Mouse (Mus musculus) right cerebral cortex, postnatal 10 days (tissue): ENCODE results near the gene Stc2.

ENCODE experiments used
- DNase-seq, 2 experiments: peaks; one replicate each; pipeline ENCODE4 v3.0.0; 2021; ENCODE audit warnings: low spot score in 2 of 2

The Stc2 gene

GRCm38 (mm10) chr11:31366421-31366820 lies 3.5 kb downstream of the Stc2 start:
- DNase-seq: no peak

DNA sequence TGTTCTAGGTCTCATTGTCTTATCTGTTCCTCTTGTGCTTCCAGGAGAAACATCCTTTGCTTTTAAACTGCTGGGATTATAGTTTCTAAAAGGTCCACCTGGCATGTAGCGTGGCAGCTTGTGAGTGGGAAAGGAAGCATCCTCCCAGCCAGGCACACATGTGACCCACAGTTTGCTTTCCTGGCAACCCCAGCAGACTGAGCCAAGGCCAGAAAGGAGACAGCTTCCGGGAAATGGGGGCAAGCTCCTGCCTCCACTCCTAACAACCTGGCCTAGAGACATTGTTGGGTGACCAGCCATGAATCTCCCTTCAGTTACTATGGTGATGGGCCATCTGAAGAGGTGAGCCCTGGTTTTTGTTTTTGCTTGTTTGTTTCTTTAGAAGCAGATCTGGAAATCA lies 3.9 kb downstream of the Stc2 start:
- DNase-seq: no peak

- no peak for DNase-seq
Observed at GRCm38 (mm10) chr11:31365280-31365679, 4.6 kb downstream of the Stc2 start.

- DNase-seq: peak in 1 of 2 experiments; percentile 9
Observed at GRCm38 (mm10) chr11:31362856-31363255, 7.0 kb downstream of the Stc2 start.

- DNase-seq: peak in 1 of 2 experiments; percentile 24
Observed at GRCm38 (mm10) chr11:31362330-31362729, 7.5 kb downstream of the Stc2 start.

DNA sequence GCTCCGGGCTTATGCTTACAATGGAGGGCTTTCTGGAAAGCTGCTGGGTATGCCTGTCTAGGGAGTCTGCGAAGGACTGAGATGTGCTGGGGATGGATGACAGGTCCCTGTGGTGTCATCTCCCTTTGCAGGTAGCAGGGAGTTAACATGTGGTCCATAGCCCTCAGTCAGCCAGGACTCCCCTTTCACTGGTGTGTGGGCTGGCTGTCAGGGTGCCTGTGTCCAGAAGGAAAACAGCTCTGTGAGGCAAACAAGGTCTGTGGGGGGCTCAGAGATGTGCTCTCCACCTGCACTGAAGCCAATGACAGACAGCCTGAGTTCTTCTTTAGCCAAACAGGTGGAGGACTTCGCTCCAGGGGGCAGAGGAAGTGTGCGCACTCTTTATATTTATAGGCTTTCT lies 8.8 kb downstream of the Stc2 start:
- DNase-seq: peak in 1 of 2 experiments; percentile 6

GRCm38 (mm10) chr11:31359283-31359902 lies 10.5 kb downstream of the Stc2 start:
- DNase-seq: no peak

GRCm38 (mm10) chr11:31358453-31358852 lies 11.4 kb downstream of the Stc2 start:
- peak in 1 of 2 experiments; percentile 18 for DNase-seq

GRCm38 (mm10) chr11:31356866-31357265 lies 13.0 kb downstream of the Stc2 start:
- no peak for DNase-seq

- no peak for DNase-seq
Observed at GRCm38 (mm10) chr11:31355737-31356136, 14.1 kb downstream of the Stc2 start.

DNA sequence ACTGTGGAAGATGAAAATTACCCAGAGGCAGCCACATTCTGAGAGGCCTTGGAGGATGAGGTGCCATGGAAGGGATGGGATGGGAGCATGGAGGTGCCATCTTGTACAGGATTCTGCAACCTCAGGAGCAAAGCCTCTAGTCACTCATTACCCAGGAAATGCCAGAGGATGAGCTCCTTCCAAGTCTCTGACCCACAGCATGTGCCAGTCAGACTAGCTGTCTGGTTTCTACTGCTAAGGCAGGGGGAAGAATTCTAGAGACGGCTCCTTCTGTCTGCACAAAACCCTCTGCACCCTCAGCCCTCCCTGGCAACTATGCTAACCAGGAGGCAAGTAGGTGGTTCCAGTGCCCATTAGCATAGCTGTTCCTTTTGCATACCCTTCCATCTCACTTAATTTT lies 15.4 kb downstream of the Stc2 start:
- no peak for DNase-seq
